Mouse (Mus musculus): ENCODE results near the gene Ccser1.

DNA sequence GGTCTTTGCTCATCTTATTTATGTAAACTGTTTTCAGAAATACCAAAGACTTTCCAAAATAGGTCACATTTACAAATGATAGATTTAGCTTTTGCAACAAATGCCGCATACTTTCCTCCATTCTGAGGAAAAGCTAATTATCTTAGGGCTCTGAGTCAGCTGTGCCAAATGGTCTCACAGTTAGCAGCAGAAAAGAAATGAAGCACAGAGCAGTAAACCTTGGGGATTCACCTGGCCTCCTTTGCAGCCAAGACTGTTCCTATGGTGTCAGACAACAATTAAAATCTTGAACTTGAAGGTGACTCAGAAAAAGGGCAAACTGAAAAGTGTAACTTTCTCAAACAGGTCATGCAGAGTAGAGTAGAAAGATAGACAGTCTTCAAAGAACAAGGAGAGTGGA, 759.1 kb downstream of the Ccser1 start:
- no peak for TF ChIP-seq CTCF (IDR thresholded peaks at IDR 0.05; ENCODE audit: low read depth, low read length)
- TF ChIP-seq POLR2A (IDR thresholded peaks at IDR 0.05; ENCODE audit: extremely low read depth, insufficient read depth, low read length): no peak
